Mouse (Mus musculus): ENCODE results near the gene 3110082I17Rik. TPM values are rescaled to one million over a fixed set of nuclear protein-coding genes. Genes with fewer than 3 reads are reported as not detected.
A peak's percentile ranks its signal among the peaks of the same experiment; 100 is the strongest.

3110082I17Rik gene
- polyA plus RNA-seq, 1 experiment from 2014 or later, result 69.4 TPM

DNA sequence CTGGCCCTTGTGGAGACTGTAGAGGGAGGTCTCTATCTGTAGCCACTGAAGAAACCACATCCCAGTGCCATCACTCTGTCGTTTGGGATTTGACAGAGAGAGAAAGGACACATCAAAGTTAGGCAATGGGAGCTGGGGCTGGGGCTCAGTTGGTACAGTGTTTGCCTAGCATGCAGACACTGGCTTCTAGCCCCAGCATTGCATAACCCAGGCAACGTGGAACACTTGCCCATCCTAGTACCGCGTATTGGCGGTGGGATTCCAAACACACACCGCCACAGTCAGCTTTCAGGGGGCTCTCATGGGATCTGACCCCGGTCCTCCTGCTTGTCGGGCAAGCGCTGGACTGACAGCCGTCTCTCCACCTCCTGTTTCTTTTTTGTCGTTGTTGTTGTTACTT lies 93.8 kb downstream of the 3110082I17Rik start:
- no peaks in the 10 kb centered on the region for H3K9me3 ChIP-seq
- H3K27ac ChIP-seq, result no peak overlapping the region
- peaks cover 22% of the 10 kb centered on the region for H3K36me3 ChIP-seq (replicated peaks)
- no peak for DNase-seq (ENCODE audit: extremely low spot score, low spot score)
- 83% methylated on average over 11 of the region's 11 CpGs for WGBS
- H3K4me1 ChIP-seq, result peaks cover 46% of the 10 kb centered on the region
- H3K4me3 ChIP-seq, result no peak overlapping the region
- H3K27me3 ChIP-seq (ENCODE audit: poor library complexity, severe bottlenecking), result no peaks in the 10 kb centered on the region

DNA sequence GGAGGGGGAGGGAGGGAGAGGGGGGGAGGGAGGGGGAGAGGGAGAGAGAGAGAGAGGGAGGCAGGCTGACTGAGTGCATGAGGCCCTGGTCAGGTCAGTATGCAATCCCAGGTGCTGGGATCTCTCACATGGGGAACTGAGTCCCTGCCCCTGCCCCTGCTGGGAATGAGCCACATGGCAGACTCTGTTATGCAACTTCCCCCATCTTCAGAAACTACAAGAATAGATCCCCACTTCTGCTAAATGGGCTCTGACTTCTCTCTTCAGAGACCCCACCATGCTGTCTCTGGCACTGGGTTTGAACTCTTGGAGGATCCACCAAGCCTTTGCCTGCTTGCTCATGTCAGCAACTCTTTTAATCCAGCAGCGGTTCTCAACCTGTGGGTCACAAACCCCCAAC lies 94.5 kb downstream of the 3110082I17Rik start:
- 77% methylated on average over 1 of the region's 1 CpGs for WGBS
- H3K27ac ChIP-seq, result no peak overlapping the region
- H3K27me3 ChIP-seq (ENCODE audit: poor library complexity, severe bottlenecking), result no peaks in the 10 kb centered on the region
- no peak for DNase-seq (ENCODE audit: extremely low spot score, low spot score)
- no peak overlapping the region for H3K4me3 ChIP-seq
- peaks cover 39% of the 10 kb centered on the region for H3K4me1 ChIP-seq
- H3K36me3 ChIP-seq (replicated peaks), result peaks cover 22% of the 10 kb centered on the region
- no peaks in the 10 kb centered on the region for H3K9me3 ChIP-seq

DNA sequence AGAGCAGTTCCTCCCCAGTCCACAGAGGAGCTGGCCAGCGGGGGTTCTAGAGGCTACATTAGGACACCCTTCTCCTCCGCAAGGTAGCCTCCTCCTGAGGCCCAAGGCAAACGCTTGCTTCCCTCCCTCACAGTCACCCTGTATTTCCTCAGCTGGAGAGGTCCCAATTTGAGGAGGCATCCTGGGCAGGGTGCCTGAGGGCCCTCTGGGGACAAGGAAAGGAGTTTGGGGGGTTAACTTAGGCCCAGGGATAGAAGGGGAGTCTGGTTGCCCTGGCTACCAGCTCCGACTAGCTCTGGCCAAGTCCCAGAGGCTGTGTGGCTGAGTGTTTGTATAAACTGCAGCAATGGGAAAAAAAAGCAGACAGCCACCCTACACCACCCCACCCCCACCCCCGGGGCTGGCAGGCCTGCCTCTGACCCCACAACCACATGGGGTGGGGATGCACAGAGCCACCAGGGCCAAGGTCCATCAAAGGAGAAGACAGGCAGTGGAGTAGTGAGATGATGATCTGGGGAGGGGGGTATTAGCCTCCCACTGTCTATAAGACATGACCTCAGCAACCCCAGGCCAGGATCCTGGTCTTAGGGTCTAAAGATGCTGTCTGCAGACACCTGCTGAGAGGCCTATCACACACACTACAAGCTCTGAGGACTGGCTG lies 95.3 kb downstream of the 3110082I17Rik start:
- 27% methylated on average over 5 of the region's 5 CpGs for WGBS
- no peaks in the 10 kb centered on the region for H3K9me3 ChIP-seq
- no peaks in the 10 kb centered on the region for H3K27me3 ChIP-seq (ENCODE audit: poor library complexity, severe bottlenecking)
- peaks cover 33% of the 10 kb centered on the region for H3K4me1 ChIP-seq
- DNase-seq (ENCODE audit: extremely low spot score, low spot score), result no peak
- H3K4me3 ChIP-seq, result no peak overlapping the region
- H3K36me3 ChIP-seq (replicated peaks), result peaks cover 29% of the 10 kb centered on the region
- H3K27ac ChIP-seq, result peak overlapping the region; percentile 66

DNA sequence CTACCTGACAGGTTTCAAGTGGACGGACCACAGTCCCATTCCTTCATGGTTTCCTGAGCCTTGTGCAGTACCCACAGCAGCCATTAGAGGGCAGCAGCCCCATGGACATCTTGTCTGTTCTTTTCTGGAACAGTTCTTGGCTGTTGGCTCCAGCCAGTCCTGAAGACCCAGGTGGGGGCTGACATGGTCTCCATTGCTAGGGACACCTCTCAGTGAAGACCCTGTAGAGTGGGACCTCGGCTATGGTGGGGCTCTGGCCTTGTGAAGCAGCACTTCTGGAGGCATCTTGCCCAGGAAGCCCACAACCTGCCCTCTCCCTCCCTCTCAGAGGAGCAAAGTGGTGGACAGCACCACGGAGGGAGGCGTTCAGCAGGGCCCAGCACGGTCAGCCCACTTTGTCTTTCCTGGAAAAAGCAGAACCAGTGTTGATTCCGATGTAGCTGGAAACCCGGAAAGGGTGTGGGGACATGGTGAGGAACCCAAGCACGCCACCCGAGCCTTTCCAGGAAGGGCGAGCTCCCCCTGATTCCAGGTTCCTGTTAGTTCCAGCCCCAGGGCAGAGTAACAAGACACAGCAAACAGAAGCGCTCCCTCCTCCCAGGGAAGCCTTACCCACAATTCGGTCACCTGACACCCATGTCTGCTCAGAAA lies 95.9 kb downstream of the 3110082I17Rik start:
- H3K27ac ChIP-seq, result peak overlapping the region; percentile 66
- H3K36me3 ChIP-seq (replicated peaks), result peaks cover 34% of the 10 kb centered on the region
- 0 out of 2 replicates have a peak overlapping the region, but pooled peaks have one; percentile 3 for H3K4me3 ChIP-seq
- DNase-seq (ENCODE audit: extremely low spot score, low spot score), result peak; percentile 84
- H3K9me3 ChIP-seq, result no peaks in the 10 kb centered on the region
- WGBS, result 29% methylated on average over 12 of the region's 12 CpGs
- H3K4me1 ChIP-seq, result peaks cover 26% of the 10 kb centered on the region
- no peaks in the 10 kb centered on the region for H3K27me3 ChIP-seq (ENCODE audit: poor library complexity, severe bottlenecking)

DNA sequence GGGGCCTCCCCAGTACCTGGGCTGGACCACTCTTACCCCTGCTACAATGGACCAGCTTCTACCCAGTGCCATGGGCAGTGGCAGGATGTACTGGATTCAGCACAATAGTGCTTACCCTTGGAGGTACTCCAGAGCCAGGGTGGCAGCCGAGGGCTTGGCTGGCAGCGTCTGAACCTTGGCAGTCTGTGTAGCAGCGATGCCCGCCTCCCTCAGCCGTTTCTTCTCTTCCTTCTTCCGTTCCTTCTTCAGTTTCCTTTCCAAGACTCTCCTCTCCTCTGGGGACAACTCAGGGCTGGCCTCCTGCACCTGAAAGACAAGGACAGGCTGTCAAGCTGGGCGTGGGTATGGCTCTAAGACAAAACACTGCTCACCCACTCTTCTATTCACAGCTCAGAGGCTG lies 96.5 kb downstream of the 3110082I17Rik start:
- H3K4me1 ChIP-seq, result peaks cover 22% of the 10 kb centered on the region
- H3K27me3 ChIP-seq (ENCODE audit: poor library complexity, severe bottlenecking), result no peaks in the 10 kb centered on the region
- H3K27ac ChIP-seq, result no peak overlapping the region
- peaks cover 37% of the 10 kb centered on the region for H3K36me3 ChIP-seq (replicated peaks)
- DNase-seq (ENCODE audit: extremely low spot score, low spot score), result no peak
- H3K9me3 ChIP-seq, result no peaks in the 10 kb centered on the region
- no peak overlapping the region for H3K4me3 ChIP-seq
- 68% methylated on average over 7 of the region's 7 CpGs for WGBS

DNA sequence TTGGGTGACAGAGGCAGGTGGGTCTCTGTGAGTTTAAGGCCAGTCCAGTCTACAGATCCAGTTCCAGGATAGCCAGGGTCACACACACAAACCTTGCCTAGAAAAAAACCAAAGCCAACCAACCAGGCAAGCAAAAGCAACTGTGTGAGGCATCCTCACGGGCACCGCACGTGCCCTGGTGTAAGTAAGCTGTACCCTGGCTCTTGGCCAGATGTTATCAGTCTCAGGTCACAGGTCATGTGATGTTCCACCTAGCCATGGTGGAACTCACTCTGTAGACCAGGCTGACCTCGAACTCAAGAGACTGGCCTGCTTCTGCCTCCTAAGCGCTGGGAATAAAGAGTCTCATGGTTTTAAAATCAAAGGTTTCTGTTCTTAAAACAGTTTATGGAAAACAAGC lies 101.1 kb downstream of the 3110082I17Rik start:
- Histone ChIP-seq H3K4me3 (no peak overlapping the region), H3K27me3 (ENCODE audit: poor library complexity, severe bottlenecking) (no peaks in the 10 kb centered on the region), H3K36me3 (replicated peaks) (peaks cover 41% of the 10 kb centered on the region), H3K4me1 (peaks cover 10% of the 10 kb centered on the region), H3K27ac (no peak overlapping the region), H3K9me3 (no peaks in the 10 kb centered on the region)
- DNase-seq (ENCODE audit: extremely low spot score, low spot score), result no peak
- WGBS, result 95% methylated on average over 5 of the region's 5 CpGs

DNA sequence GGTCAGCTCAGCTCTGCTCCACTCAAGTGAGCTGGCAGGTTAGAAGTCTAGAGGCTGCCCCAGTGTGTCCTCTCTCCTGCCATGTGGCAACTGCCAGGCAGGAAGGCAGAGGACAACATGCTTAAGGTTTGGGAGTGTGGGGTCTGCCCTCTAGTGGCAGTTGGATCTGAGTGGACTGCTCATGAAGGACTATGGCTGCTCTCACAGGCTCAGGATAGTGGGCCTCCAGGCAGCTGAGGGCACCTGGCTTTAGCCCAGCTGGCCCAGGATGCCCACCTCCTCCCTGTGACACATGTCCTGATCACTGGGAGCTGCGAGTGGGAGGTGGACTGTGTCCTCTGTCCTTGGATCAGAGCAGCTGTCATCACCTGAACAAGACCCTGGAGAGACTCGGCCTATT lies 101.7 kb downstream of the 3110082I17Rik start:
- DNase-seq (ENCODE audit: extremely low spot score, low spot score), result no peak
- H3K27me3 ChIP-seq (ENCODE audit: poor library complexity, severe bottlenecking), result no peaks in the 10 kb centered on the region
- H3K27ac ChIP-seq, result no peak overlapping the region
- H3K9me3 ChIP-seq, result no peaks in the 10 kb centered on the region
- no peak overlapping the region for H3K4me3 ChIP-seq
- WGBS, result 87% methylated on average over 2 of the region's 2 CpGs
- peaks cover 36% of the 10 kb centered on the region for H3K36me3 ChIP-seq (replicated peaks)
- peaks cover 13% of the 10 kb centered on the region for H3K4me1 ChIP-seq

DNA sequence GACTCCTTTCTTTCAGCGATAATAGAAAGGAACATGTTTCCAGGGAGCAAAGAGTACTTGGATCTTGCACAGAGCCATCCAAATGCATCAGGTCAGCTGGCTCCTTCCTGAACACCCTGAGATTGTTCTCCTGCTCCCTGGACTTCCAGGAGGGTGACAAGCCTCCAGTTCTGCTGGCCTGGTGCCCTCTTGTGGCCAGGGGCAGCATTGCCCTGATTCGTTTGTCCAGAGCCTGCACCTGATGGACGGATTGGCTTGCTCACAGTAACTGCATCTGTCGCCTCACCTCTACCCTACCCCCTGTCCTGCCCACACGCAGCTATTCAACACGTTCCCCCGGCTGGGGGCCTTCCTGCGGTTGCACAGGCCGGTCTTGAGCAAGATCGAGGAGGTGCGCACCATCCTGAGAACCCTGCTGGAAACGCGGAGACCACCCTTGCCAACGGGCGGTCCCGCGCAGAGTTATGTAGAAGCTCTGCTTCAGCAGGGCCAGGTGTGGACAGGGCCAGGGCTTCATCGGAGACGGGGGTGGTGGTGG lies 105.0 kb downstream of the 3110082I17Rik start:
- 39% methylated on average over 19 of the region's 19 CpGs for WGBS
- H3K27ac ChIP-seq, result no peak overlapping the region
- peaks cover 28% of the 10 kb centered on the region for H3K4me1 ChIP-seq
- peak; percentile 70 for DNase-seq (ENCODE audit: extremely low spot score, low spot score)
- peaks cover 22% of the 10 kb centered on the region for H3K27me3 ChIP-seq (ENCODE audit: poor library complexity, severe bottlenecking)
- H3K9me3 ChIP-seq, result no peaks in the 10 kb centered on the region
- peaks cover 14% of the 10 kb centered on the region for H3K36me3 ChIP-seq (replicated peaks)
- no peak overlapping the region for H3K4me3 ChIP-seq

DNA sequence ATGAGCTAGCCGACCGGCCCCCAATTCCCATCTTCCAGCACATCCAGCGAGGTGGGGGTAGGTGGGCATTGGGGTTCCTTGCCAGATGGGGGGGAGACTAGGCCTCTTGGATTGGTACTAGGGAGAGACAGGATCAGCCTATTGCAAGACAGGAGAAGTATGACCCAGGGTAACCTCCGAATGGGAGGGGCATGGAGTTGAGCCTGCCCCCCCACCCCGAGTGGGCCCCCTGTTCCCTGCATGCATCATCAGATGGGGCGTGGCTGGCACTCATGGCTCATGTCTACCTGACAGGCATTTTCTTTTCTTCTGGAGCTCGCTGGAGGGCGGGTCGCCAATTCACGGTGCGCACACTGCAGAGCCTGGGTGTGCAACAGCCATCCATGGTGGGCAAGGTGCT lies 106.4 kb downstream of the 3110082I17Rik start:
- no peaks in the 10 kb centered on the region for H3K9me3 ChIP-seq
- DNase-seq (ENCODE audit: extremely low spot score, low spot score), result no peak
- peaks cover 22% of the 10 kb centered on the region for H3K27me3 ChIP-seq (ENCODE audit: poor library complexity, severe bottlenecking)
- peaks cover 5% of the 10 kb centered on the region for H3K36me3 ChIP-seq (replicated peaks)
- H3K4me3 ChIP-seq, result no peak overlapping the region
- H3K27ac ChIP-seq, result no peak overlapping the region
- H3K4me1 ChIP-seq, result peaks cover 28% of the 10 kb centered on the region
- WGBS, result 84% methylated on average over 11 of the region's 11 CpGs

DNA sequence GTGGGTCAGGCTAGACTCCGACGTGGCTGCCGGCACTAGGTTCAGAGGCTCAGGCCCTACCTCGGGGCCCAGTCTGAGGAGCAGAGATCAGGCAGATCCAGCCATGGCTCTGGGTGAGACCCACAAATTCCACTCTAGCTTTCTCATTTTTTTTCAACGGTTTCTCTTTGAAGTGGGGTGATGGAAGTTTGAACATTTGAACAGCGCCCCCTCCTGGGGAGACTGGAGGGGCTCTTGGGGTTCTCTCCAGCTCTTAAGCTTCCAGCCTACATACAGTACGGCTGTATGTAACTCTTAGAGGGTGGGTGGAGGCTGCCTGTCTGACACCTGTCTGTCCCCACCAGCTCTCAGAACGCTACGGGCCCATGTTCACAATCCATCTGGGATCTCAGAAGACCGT lies 106.8 kb downstream of the 3110082I17Rik start:
- no peak overlapping the region for H3K27ac ChIP-seq
- 63% methylated on average over 10 of the region's 10 CpGs for WGBS
- no peaks in the 10 kb centered on the region for H3K9me3 ChIP-seq
- DNase-seq (ENCODE audit: extremely low spot score, low spot score), result no peak
- H3K36me3 ChIP-seq (replicated peaks), result peaks cover under 1% of the 10 kb centered on the region
- H3K4me1 ChIP-seq, result peaks cover 28% of the 10 kb centered on the region
- H3K27me3 ChIP-seq (ENCODE audit: poor library complexity, severe bottlenecking), result peaks cover 22% of the 10 kb centered on the region
- no peak overlapping the region for H3K4me3 ChIP-seq

DNA sequence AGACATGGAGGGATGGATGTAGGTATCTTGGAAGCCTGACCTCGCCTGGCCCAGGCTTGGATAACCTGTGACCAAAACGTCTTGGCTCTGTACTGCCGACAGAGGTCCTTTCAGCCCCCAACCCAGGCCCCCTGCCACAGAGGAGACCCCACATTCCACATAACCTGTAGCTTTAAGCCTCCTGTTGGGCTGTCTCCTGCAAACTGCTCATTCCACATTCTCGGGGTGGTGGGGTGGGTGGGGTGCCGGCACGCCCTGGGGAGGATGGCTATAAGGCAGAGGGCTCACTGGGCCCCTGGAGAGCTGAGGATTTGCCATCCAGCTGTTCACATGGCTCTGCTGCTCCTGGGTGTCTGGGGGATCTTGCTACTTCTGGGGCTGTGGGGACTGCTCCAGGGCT lies 108.0 kb downstream of the 3110082I17Rik start, which contains the start of gene Cyp2w1:
TSS of gene Cyp2w1 (plus strand) at position 301 of the 400 bp plus-strand sequence.
- no peaks in the 10 kb centered on the region for H3K9me3 ChIP-seq
- H3K4me3 ChIP-seq, result no peak within 1 kb of the TSS
- peaks cover 29% of the 10 kb centered on the region for H3K4me1 ChIP-seq
- 67% methylated on average over 6 of the region's 6 CpGs for WGBS
- H3K27me3 ChIP-seq (ENCODE audit: poor library complexity, severe bottlenecking), result peaks cover 22% of the 10 kb centered on the region
- H3K27ac ChIP-seq, result 0 out of 2 replicates have a peak within 1 kb of the TSS, but pooled peaks have one; percentile 20
- no peaks in the 10 kb centered on the region for H3K36me3 ChIP-seq (replicated peaks)
- DNase-seq (ENCODE audit: extremely low spot score, low spot score), result no peak

DNA sequence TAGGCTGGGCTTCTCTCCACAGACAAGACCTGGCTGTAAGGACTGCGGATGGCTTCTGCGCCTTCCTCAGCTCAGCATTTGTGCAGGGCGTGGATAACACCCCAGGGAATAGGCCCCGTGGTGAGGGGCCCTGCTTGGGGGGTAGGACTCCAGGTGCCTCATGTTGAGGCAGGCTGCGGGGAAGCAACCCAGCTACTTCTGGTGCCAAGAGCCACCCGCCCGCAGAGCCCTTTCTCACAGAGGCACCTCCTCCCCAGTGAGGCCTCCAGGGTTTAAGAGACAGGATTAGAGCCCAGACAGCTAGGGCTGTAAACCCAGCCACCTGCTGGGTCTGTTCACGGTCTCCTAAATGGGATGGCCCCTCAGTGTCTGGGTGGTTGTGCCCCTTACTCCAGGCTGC lies 108.7 kb downstream of the 3110082I17Rik start:
- H3K27me3 ChIP-seq (ENCODE audit: poor library complexity, severe bottlenecking), result peaks cover 26% of the 10 kb centered on the region
- no peak overlapping the region for H3K4me3 ChIP-seq
- no peaks in the 10 kb centered on the region for H3K9me3 ChIP-seq
- H3K36me3 ChIP-seq (replicated peaks), result no peaks in the 10 kb centered on the region
- 28% methylated on average over 8 of the region's 8 CpGs for WGBS
- DNase-seq (ENCODE audit: extremely low spot score, low spot score), result no peak
- 0 out of 2 replicates have a peak overlapping the region, but pooled peaks have one; percentile 20 for H3K27ac ChIP-seq
- peaks cover 36% of the 10 kb centered on the region for H3K4me1 ChIP-seq

DNA sequence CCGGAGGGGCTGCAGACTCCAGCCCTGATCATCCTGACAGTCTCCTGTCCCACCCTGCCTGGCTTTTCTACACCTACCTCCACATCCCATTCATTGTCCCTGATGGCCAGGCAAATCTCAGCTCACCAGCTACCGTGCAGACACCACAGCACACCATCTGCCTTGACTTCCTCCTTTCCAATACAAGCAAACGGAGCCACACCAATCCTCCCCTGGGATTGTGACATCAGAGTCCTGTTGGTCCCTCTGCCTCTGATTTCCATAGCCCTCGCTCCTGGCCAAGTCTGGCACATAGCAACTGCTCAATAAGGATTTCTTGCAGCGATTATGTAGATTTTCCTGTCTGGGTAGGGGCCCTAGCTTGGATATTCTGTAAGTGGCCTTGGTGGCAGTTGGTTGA lies 109.2 kb downstream of the 3110082I17Rik start, which contains the start of gene Cox19:
TSS of gene Cox19 (minus strand) at position 285 of the 400 bp plus-strand sequence.
- Histone ChIP-seq H3K36me3 (replicated peaks) (no peaks in the 10 kb centered on the region), H3K27ac (0 out of 2 replicates have a peak within 1 kb of the TSS, but pooled peaks have one; percentile 20), H3K27me3 (ENCODE audit: poor library complexity, severe bottlenecking) (peaks cover 31% of the 10 kb centered on the region), H3K4me1 (peaks cover 37% of the 10 kb centered on the region), H3K9me3 (no peaks in the 10 kb centered on the region), H3K4me3 (no peak within 1 kb of the TSS)
- 61% methylated on average over 5 of the region's 5 CpGs for WGBS
- DNase-seq (ENCODE audit: extremely low spot score, low spot score), result no peak
